Mouse (Mus musculus) megakaryocyte, embryonic 14.5 days (primary cell): ENCODE measurements around the gene Klhl29. TPM values are rescaled to one million over a fixed set of nuclear protein-coding genes. Genes with fewer than 3 reads are reported as not detected.

Experiments
- H3K27me3 ChIP-seq: replicated peaks from 2 replicates; pipeline ENCODE3; 2012; ENCODE audit warnings: inconsistent platforms
- H3K36me3 ChIP-seq: replicated peaks from 2 replicates; pipeline ENCODE3; 2012; ENCODE audit warnings: low read length, inconsistent platforms, mixed read lengths
- H3K4me1 ChIP-seq: 2 replicates; pipeline ENCODE4 v1.6.1; 2012; ENCODE audit warnings: inconsistent platforms
- H3K4me3 ChIP-seq: replicated peaks from 2 replicates; pipeline ENCODE3; 2012; ENCODE audit warnings: moderate library complexity, mild to moderate bottlenecking, inconsistent platforms
- H3K9me3 ChIP-seq: 2 replicates; pipeline ENCODE4 v1.6.1; 2012; ENCODE audit warnings: inconsistent platforms
- FLI1 ChIP-seq: IDR thresholded peaks from 2 replicates; pipeline ENCODE4 v1.6.1; 2012; ENCODE audit warnings: low read length, inconsistent platforms, mixed read lengths
- GATA1 ChIP-seq: IDR thresholded peaks from 3 replicates; pipeline ENCODE4 v1.6.1; 2012; ENCODE audit warnings: mixed read lengths, low read length, inconsistent platforms, borderline replicate concordance
- polyA plus RNA-seq: library from polyadenylated mRNA; stranded (reverse); fragments of >175 nt; gene quantifications from 2 replicates; pipeline ENCODE4 v1.2.3, GENCODE M21; 2012; ENCODE audit warnings: low replicate concordance; ENCODE audit not compliant: insufficient read depth

The Klhl29 gene
- polyA plus RNA-seq, 1 experiment = 0.08 TPM

- no peaks in the 10 kb centered on the region for H3K4me1 ChIP-seq
- TF ChIP-seq GATA1 = no peak
- no peak for TF ChIP-seq FLI1
- no peaks in the 10 kb centered on the region for H3K36me3 ChIP-seq
- no peaks in the 10 kb centered on the region for H3K27me3 ChIP-seq
- H3K9me3 ChIP-seq = no peaks in the 10 kb centered on the region
- no peak overlapping the region for H3K4me3 ChIP-seq
Measured at GRCm38 (mm10) chr12:5274519-5274944, 101.0 kb downstream of the Klhl29 start.

DNA sequence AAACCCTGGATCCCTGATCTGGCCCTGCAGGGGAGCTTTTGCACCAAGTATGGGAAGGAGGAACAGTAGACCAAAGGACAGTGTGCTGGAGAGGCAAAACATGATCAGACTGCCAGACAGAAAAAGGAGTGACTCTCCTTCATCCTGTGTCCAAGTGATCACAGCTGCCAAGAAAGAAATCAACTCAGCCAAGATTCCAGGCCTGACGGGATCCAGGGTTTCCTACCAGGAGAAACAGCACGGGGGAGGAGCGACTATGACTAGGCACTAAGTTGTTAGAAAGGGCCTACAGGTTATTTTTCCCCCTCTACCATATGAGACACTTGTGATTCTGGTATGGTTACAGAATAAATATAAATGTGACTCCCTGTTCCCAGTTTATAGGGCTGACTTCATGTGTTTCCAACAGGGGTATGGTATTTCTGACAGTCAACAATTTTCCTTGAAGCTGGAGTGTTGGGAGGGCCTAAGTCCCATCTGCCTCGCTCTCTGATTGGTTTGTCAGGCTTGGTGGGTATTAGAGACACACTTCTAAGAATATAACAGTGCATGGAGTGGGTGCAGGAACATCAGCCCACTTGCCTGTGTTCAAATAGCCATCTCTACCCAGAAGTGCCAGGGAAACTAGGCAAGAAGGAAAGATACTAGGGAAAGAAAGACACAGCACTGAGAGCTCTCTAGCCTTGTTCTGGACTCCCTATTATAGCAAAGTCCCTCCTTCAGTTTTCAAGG is 102.0 kb downstream of the Klhl29 start:
- TF ChIP-seq FLI1 (no peak), GATA1 (no peak)
- Histone ChIP-seq H3K36me3 (no peaks in the 10 kb centered on the region), H3K4me3 (no peak overlapping the region), H3K4me1 (no peaks in the 10 kb centered on the region), H3K9me3 (no peaks in the 10 kb centered on the region), H3K27me3 (no peaks in the 10 kb centered on the region)

DNA sequence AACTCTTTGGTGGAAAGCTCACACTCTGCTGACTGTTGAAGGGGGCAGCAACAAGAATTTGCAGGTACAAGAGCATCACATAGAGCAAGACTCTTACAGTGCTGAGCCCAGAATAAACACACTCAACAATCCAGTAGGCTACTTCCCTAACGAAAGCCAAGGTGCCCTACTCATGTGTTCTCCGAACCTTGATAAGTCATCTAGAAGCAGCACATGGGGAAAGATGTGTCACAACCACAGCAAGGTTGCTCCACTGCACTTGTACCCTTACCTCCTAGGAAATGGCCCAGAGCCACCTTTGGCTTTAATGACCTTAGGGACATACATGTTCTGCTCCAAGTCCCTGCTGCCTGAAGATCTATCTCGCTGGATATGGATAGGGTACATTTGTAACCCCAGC is 105.0 kb downstream of the Klhl29 start:
- H3K4me1 ChIP-seq = no peaks in the 10 kb centered on the region

GRCm38 (mm10) chr12:5269936-5270335 is 105.5 kb downstream of the Klhl29 start:
- TF ChIP-seq GATA1 = no peak
- no peak for TF ChIP-seq FLI1
- Histone ChIP-seq H3K9me3 (no peaks in the 10 kb centered on the region), H3K27me3 (no peaks in the 10 kb centered on the region), H3K4me1 (no peaks in the 10 kb centered on the region), H3K4me3 (no peak overlapping the region), H3K36me3 (no peaks in the 10 kb centered on the region)

More for the DNA sequence above, 105.0 kb downstream of the Klhl29 start:
- Histone ChIP-seq H3K4me3 (no peak overlapping the region), H3K36me3 (no peaks in the 10 kb centered on the region), H3K9me3 (no peaks in the 10 kb centered on the region), H3K27me3 (no peaks in the 10 kb centered on the region)
- no peak for TF ChIP-seq FLI1
- no peak for TF ChIP-seq GATA1

DNA sequence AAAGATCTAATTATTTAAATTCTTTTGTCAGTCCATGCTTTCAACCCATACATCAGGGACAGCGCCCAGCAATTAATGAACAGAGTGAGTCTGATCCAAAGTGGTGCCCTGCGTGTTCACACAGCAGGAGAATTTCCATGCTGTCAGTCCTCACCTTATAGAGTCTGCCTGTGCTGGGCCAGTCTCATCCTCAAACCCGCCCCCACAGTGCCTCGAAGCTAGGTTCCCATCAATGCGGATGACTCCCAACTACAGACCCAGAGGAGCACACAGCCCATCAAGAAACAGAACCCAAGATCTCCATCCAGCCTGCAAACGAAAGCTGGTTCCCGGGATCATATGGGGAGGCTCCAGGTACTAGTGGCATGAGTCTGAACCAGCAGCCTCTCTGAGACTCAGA is 106.4 kb downstream of the Klhl29 start:
- Histone ChIP-seq H3K4me3 (no peak overlapping the region), H3K27me3 (no peaks in the 10 kb centered on the region), H3K4me1 (no peaks in the 10 kb centered on the region), H3K36me3 (no peaks in the 10 kb centered on the region), H3K9me3 (no peaks in the 10 kb centered on the region)
- TF ChIP-seq GATA1 (no peak), FLI1 (no peak)

DNA sequence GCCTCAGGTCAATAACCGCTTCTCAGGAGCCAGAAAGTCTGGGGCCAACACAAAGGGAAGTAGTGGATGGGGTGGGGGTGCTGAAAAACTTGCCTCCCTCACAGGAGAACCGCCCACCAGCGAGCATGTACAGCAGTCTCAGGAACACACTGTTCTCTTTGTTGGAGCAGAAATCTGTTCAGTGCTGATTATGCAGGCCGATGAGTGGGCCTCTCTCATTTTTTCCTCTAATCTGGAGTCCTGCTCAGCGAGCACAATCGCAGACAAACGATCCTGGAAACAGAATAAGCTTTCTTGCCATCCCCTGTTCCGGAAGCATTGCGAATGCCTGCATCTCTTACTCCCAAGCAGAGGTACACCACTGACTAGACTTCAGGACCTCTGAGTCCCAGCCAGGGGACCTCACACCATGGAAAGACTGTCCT is 107.3 kb downstream of the Klhl29 start:
- Histone ChIP-seq H3K9me3 (no peaks in the 10 kb centered on the region), H3K36me3 (no peaks in the 10 kb centered on the region), H3K4me3 (no peak overlapping the region), H3K27me3 (no peaks in the 10 kb centered on the region), H3K4me1 (no peaks in the 10 kb centered on the region)
- TF ChIP-seq FLI1 (no peak), GATA1 (no peak)

DNA sequence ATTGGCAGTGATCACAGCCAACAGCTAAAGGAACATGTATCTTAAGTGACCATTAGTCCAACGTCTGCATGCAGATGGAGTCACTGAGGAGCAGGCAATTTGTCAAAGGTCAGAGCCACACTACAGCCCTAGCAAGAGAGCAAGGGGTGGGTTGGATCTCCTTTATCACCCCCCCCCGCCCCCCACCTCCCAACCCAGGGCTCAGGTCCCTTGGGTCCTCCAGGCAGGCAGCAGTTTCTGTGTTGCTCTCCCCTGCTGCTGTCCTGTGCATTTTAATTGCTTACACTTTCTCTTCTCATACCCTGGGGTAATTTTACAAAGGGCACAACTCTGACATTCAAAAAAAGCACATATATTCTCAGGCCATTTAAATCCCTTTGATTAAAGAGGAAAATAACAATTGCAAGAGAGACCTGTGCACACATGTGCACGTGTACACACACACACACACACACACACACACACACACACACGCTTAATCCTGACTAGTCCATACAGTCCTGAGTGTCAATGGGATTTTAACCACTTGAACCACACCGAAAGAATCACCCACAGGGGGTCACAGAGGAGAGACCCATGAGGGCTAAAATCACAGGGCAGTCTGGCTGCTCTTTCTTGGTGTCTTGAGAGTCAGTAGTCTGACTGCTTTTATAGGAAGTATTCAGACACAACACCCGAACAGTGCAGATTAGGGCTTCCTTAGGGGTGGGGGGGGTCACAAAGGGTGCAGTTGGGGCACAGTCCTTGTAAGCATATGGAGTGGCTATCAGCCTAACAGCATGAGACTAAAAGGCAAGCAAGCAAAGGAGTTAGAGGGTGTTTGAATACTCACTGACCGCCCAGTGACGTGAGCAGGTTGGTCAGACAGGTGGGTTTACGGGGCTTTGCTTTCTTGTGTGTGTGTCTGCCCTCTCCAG is 108.0 kb downstream of the Klhl29 start:
- Histone ChIP-seq H3K4me1 (no peaks in the 10 kb centered on the region), H3K36me3 (no peaks in the 10 kb centered on the region), H3K27me3 (no peaks in the 10 kb centered on the region), H3K4me3 (no peak overlapping the region), H3K9me3 (no peaks in the 10 kb centered on the region)
- TF ChIP-seq GATA1 (no peak), FLI1 (no peak)

DNA sequence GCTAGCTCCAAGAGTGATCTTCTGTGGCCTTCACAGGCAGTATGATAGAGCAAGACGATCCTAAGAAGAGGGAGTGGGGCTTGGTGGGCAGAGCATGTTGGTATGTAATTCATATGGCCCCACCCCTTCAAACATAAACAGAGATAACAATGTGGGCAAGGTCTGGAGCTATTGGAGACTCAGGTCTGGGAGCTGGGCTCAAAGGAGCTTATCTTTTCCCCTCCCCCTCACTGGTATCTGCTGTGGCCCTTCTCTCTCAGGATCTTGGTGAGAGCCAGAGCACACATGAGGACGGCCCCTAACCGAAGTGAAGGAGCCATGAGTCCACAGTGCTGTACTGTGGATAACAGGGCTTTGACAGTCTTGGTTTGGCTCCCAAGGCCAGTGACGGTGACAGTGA is 108.7 kb downstream of the Klhl29 start:
- Histone ChIP-seq H3K4me3 (no peak overlapping the region), H3K4me1 (no peaks in the 10 kb centered on the region), H3K9me3 (no peaks in the 10 kb centered on the region), H3K36me3 (no peaks in the 10 kb centered on the region), H3K27me3 (no peaks in the 10 kb centered on the region)
- TF ChIP-seq GATA1 (no peak), FLI1 (no peak)

GRCm38 (mm10) chr12:5261476-5261875 is 114.0 kb downstream of the Klhl29 start:
- no peaks in the 10 kb centered on the region for H3K4me1 ChIP-seq
- H3K27me3 ChIP-seq = no peaks in the 10 kb centered on the region
- no peaks in the 10 kb centered on the region for H3K36me3 ChIP-seq
- no peaks in the 10 kb centered on the region for H3K9me3 ChIP-seq
- TF ChIP-seq FLI1 (no peak), GATA1 (no peak)
- H3K4me3 ChIP-seq = no peak overlapping the region

DNA sequence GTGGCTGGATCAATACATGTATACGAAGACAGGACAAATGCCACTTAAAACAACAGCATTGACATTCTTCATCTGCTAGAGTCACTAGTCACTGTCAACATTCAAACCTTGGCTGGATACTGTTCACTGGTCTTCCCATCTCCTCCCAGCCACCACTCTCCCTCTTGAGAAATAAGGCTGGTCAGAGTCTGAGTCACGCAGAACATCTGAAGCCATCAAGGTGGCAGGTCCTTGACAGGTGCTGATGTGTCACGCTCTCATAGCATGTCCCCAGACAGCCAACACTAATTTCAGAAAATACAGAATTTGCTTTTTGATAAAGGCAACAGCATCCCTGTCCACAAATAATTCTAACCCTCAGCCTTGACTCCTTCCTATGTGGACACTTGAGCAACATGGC is 116.7 kb downstream of the Klhl29 start:
- peaks cover 4% of the 10 kb centered on the region for H3K27me3 ChIP-seq
- no peaks in the 10 kb centered on the region for H3K36me3 ChIP-seq
- H3K4me1 ChIP-seq = no peaks in the 10 kb centered on the region
- TF ChIP-seq GATA1 (no peak), FLI1 (no peak)
- H3K4me3 ChIP-seq = no peak overlapping the region
- no peaks in the 10 kb centered on the region for H3K9me3 ChIP-seq
